Mouse (Mus musculus): Measurements from ENCODE around the gene Raver1.

Raver1 gene

DNA sequence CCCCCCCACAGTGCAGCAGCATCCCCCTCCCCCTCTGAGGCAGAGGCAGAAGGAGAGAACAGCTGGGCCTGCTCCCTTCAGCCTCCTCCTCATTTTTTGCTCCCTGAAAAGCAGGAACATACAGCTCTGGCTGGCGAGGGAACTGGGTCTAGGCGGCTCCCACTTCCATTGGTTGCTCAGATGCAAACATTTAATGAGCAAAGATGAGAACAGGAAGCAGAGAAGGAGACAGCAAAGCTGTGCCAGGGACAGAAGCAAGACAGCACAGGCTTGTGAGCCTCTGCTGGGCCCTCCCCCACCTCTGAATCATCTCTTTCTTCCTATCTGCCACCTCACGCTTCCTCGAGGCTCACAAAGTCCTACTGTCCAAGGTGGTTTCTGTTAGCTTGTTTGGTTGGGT lies 50.5 kb downstream of the Raver1 start:
- DNase-seq (ENCODE audit: low spot score in 2 of 2) = peak; percentile 82 to 92

DNA sequence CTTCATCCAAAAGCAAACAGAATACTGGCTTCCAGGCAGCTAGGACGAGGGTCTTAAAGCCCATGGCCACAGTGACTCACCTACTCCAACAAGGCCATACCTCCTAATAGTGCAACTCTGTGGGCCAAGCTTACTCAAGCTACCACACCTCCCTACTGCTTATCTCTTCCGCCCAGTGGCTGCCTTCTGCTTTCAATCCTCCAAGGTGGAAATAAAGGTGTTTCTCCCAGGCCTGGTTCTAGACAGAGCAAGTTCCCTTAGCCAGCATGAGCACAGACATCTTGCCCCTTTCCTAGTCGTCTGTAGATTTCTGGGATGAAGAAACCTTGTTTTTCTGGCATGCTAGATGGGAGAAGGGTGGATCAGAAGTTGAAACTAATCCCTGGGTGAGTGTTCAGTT lies 52.0 kb downstream of the Raver1 start:
- no peak for DNase-seq (ENCODE audit: low spot score in 2 of 2)

DNA sequence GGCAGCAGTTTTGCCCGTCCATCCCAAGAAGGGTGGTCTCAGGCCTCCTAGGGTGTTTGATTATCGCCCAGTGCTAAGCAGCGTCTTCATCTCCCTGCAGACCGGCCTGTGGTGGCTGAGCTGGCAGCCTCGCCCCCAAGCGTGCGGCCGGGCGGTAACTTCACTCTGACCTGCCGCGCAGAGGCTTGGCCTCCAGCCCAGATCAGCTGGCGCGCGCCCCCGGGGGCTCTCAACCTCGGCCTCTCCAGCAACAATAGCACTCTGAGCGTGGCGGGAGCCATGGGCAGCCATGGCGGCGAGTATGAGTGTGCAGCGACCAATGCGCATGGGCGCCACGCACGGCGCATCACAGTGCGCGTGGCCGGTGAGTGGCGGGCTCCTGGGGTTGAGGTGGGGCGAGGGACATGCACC lies 54.3 kb downstream of the Raver1 start:
- peak in 1 of 2 experiments; percentile 48 for DNase-seq (ENCODE audit: low spot score in 2 of 2)

DNA sequence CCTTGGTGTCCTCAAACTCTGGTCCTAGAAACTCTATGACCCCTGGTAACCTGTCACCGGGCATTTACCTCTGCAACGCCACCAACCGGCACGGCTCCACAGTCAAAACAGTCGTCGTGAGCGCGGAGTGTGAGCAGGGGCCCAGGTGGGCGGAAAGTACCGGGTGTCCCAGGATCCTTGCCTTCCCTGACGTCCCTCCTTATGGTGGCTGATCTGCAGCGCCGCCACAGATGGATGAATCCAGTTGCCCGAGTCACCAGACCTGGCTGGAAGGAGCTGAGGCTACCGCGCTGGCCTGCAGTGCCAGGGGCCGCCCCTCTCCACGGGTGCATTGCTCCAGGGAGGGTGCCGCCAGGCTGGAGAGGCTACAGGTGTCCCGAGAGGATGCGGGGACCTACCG lies 55.1 kb downstream of the Raver1 start:
- DNase-seq (ENCODE audit: low spot score in 2 of 2) = no peak

DNA sequence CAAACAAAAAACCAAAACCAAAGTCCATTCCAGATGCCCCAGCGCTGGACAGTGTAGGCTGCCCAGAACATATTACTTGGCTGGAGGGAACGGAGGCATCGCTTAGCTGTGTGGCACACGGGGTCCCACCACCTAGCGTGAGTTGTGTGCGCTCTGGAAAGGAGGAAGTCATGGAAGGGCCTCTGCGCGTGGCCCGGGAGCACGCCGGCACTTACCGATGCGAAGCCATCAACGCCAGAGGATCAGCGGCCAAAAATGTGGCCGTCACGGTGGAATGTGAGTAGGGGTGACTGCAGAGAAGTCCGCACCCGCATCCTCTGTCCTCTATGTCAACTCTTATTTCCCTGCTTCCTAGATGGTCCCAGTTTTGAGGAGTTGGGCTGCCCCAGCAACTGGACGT lies 55.6 kb downstream of the Raver1 start:
- DNase-seq (ENCODE audit: low spot score in 2 of 2) = no peak

DNA sequence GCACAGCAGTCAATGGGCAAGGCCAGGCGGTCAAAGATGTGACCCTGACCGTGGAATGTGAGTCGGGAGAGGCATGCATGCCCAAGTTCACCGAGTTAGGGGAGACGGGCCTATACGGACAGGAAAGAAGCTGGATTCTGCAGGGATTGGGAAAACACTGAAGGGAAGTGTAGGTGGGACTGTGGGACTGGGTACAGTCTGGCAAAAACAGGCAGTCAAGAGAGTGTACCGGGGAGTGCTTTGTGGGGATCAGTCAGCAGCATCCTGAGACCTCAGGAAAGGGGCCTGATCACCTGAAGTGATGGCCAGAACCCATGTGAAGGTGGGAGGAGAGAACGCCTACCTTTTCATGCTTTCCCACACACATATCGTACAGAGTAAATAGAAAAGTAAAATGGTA lies 56.2 kb downstream of the Raver1 start:
- peak in 1 of 2 experiments; percentile 13 for DNase-seq (ENCODE audit: low spot score in 2 of 2)

DNA sequence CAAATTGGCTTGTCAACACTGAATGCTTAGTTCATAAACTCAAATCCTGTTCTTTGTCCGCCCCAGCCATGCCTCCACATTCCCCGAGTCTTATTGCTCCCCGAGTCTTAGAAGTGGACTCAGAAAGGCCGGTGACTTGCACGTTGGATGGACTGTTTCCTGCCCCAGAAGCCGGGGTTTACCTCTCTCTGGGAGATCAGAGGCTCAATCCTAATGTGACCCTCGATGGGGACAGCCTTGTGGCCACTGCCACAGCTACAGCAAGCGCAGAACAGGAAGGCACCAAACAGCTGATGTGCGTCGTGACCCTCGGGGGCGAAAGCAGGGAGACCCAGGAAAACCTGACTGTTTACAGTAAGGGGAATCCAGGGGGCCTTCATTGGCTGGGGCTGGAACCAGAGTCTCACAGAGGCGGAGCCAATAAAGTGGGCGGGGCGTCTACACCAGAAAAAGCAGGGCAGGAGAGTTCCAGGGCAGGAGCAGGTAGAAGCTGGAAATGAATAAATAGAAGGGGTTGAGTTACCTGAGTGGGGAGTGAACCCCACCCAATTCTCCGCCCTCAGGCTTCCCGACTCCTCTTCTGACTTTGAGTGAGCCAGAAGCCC lies 57.2 kb downstream of the Raver1 start:
- no peak for DNase-seq (ENCODE audit: low spot score in 2 of 2)

DNA sequence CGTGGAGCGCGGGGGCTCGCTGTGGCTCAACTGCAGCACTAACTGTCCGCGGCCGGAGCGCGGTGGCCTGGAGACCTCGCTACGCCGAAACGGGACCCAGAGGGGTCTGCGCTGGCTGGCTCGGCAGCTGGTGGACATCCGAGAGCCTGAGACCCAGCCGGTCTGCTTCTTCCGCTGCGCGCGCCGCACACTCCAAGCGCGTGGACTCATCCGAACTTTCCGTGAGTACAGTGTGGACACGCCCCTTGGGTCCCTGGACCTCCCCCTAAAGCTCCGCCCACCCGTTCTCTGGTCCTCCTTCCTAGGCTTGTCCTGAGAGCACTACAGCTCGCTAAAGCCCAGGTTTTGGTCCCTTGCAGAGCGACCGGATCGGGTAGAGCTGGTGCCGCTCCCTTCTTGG lies 58.7 kb downstream of the Raver1 start:
- DNase-seq (ENCODE audit: low spot score in 2 of 2) = peak; percentile 61 to 68

DNA sequence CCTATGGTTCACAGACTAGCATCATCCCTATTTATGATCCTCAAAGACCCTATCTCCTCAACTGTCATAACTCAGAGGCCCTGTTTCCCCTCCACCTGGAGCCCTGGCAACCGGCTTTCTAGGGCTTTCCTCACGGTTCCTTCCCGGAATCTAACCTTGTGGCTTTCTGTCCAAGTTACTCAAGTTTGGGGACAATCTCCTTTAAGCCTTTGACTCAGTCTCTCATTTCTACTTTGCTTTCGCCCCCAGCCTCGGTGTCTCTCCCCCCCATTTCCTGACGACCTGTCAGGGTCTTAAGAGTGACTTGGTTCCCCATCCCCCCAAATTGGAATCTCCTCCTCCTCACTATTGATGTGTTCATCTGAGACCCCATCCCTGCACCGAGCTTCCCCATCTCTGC lies 59.3 kb downstream of the Raver1 start:
- DNase-seq (ENCODE audit: low spot score in 2 of 2) = peak in 1 of 2 experiments; percentile 7

DNA sequence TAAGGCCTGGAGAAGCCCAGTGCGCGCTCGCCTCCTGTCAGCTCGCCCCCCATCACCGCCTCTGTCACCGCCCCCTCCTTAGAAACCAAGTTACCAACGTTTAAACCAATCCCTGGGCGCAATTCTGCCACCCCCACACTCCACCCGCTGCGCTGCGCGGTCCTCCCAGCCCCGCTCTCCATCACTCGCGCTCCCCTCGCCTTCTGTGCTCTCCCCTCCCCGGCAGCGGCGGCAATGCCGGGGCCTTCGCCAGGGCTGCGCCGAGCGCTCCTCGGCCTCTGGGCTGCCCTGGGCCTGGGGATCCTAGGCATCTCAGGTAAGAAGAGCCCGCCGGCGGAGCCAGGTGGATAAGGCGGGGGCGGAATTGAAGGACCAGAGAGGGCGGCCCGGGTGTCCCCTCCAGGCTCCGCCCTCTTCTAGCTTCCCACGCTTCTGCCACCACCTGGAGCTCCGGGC lies 59.9 kb downstream of the Raver1 start, which contains the start of gene Icam5:
Icam5 (plus strand) TSS at position 178 of the 456 bp plus-strand sequence.
- peak; percentile 86 to 88 for DNase-seq (ENCODE audit: low spot score in 2 of 2)

DNA sequence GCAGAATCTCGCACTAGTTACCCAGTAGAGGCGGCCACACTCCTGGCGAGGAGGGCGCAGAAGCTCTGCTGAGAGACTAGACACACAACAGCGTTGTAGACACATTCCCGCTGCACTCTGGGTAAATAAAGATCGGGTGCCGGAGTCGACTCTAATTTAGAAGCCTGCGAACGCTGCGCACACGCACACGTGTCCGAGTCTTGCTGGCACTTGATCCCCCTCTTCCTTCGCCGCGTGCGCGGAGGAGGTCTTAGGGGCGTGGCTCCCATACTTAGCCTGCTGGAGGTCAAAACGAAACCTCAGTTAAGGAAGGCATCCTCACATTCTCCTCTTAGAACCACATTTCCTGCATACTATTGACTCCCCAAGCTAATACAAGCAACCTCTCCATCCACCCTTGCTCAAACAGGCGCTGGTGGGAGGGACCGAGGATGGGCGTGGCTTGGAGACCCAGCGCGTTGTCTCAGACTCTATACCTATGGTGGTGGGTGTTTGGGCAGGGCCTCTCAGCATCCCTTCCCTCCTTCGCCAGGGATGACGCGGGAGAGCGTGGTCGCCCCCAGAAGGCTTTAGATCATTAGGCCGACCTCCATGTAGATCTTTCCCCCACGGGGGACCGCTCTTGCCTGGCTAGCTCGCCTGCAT lies 60.4 kb downstream of the Raver1 start:
- peak; percentile 86 to 91 for DNase-seq (ENCODE audit: low spot score in 2 of 2)

DNA sequence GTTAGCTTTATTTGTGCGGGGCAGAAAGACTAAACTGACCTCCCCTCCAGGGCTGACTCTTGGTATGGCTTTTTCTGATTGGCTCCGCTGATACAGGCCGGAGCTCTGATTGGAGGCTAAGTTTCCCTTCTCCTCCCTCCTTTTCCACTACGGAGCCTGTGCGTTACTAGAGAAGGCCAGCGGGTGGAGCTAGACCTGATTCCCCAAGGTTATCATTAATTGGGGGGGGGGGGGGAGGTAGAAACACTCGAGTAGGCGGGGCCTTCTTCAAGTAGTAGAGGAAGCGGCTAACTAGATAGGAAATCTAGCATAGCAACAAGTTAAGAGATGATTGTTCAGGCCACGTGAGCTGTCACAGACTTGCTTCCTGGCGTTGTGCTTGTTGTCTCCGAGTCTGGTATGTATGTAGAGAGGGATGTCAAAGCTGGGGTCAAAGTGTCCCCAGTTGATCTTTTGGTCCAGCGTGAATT lies 61.0 kb downstream of the Raver1 start:
- peak; percentile 71 to 76 for DNase-seq (ENCODE audit: low spot score in 2 of 2)

DNA sequence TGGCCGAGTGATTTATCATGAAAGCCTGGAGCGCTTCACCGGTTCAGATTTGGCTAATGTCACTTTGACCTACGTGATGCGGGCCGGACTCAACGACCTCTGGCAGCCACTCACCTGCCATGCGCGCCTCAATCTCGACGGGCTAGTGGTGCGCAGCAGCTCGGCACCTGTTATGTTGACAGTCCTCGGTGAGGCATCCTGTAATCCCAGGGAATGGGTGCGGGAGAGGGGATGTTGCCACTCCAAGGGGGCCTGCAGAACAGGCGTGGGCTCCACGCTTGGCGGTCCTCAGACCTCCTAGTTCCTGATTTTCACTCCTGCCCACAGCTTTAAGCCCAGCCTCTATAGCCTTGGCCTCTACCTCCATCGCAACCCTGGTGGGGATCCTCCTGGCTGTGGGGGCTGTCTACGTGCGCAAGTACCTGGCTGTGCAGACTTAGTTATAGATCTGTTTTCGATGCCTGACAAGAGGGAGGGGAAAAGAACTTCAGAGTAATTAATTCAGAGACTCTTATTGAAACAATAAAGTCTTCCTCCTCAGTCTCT lies 61.7 kb downstream of the Raver1 start:
- DNase-seq (ENCODE audit: low spot score in 2 of 2) = no peak

DNA sequence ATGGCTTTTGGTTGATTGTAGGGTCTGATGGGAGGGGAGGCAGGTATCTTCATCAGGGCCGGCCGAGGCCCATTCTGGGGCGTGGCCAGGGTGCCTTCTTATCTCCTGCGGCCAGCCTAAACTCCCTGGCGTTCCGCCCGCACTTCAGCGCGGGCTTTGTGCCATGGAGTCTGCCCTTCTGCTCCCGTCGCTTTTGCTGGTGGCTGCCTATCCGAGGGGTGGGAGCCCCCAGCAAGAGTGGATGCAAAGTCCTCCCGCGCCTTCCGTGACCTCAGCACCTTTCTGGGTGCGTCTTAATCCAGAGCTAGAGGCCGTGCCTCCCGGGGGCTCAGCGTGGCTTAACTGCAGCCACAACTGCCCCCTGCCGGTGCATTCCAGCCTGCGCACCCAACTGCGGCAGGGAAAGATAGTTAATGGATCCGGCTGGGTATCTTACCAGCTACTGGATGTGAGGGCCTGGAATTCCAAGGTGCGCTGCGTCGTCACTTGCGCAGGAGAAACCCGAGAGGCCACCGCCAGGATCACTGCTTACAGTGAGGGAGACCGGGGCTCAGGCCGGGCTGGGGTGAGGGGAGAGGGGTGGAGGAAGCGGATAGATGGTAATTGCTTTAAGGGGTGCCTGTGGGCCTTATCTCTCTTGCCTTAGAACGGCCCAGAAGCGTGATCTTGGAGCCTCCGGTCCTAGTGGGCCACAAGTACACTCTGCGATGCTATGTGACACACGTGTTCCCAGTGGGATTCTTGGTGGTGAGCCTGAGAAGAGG lies 62.3 kb downstream of the Raver1 start, which contains the start of gene Icam4:
Icam4 (plus strand) TSS at position 83 of the 764 bp plus-strand sequence.
- DNase-seq (ENCODE audit: low spot score in 2 of 2) = no peak

DNA sequence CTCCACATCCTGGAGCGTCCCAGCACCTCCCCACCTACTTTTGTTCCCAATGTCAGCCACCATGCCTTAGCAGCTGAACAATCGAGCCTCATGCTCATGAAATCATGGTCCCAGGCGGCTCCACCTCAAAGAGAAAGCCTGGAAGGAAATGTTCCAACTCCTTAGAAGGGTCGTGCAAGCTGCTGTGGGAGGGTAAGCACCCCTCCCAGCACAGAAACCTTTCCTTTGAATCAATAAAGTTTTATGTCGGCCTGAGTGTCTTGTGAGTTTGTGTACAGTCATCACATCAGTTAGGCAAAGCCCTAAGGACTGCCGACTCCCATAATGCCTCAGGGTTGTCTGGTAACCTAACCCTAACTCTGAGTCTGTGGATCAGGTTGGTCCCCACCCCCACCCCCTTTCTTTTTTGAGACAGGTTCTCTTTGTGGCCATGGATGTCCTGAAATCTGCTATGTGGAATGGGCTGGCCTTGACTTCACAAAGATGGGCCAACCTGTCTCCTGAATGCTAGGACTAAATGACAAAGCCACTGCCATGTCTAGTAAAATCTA lies 63.2 kb downstream of the Raver1 start:
- no peak for DNase-seq (ENCODE audit: low spot score in 2 of 2)

DNA sequence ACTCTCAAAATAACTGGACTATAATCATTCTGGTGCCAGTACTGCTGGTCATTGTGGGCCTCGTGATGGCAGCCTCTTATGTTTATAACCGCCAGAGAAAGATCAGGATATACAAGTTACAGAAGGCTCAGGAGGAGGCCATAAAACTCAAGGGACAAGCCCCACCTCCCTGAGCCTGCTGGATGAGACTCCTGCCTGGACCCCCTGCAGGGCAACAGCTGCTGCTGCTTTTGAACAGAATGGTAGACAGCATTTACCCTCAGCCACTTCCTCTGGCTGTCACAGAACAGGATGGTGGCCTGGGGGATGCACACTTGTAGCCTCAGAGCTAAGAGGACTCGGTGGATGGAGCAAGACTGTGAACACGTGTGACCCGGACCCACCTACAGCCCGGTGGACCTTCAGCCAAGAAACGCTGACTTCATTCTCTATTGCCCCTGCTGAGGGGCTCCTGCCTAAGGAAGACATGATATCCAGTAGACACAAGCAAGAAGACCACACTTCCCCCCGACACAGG lies 64.0 kb downstream of the Raver1 start:
- DNase-seq (ENCODE audit: low spot score in 2 of 2) = no peak

DNA sequence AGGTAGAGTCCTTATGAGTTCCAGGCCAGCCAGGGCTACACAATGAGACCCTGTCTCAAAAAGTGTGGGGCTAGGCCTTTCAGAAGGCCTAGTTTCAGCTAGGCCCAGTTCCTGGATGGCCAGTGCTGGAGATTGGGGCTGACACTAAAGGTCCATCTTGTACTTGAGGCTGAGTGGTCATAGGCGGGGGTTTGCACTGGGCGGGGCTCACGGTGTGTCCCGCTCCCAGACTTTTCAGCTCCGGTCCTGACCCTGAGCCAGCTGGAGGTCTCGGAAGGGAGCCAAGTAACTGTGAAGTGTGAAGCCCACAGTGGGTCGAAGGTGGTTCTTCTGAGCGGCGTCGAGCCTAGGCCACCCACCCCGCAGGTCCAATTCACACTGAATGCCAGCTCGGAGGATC lies 65.0 kb downstream of the Raver1 start:
- DNase-seq (ENCODE audit: low spot score in 2 of 2) = no peak

DNA sequence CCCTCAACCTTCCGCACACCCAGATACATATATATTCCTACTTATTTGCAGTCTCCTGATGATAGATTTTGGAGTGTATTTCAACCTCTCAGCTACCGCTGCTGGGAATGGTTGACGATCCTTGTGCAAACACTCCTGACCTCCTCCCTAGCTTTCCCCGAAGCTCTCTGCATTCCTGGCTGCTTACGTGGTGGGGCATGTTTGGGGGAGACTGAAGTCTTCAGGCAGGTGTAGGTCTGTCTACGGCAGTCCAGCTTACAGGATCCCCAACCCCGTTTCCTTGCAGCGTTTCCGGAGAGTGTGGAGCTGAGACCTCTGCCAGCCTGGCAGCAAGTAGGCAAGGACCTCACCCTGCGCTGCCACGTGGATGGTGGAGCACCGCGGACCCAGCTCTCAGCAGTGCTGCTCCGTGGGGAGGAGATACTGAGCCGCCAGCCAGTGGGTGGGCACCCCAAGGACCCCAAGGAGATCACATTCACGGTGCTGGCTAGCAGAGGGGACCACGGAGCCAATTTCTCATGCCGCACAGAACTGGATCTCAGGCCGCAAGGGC lies 66.5 kb downstream of the Raver1 start:
- DNase-seq (ENCODE audit: low spot score in 2 of 2) = no peak
